Mouse (Mus musculus) spleen, postnatal 4 days (tissue): ENCODE results near the gene Hs3st1.
"Not testable (repeated sequence)": the region's sequence is repeated elsewhere in the genome, so short reads cannot be mapped to it uniquely, and the experiment has no call there.

Experiments
- DNase-seq, 2 experiments: peaks; one replicate each; pipeline ENCODE4 v3.0.0; 2022; ENCODE audit warnings: low spot score in 2 of 2

Gene Hs3st1

GRCm38 (mm10) chr5:39755375-39755774 is at the start of gene Hs3st1:
Gene Hs3st1, minus strand, starts transcription at chr5:39755475.
- DNase-seq, result not testable (repeated sequence)

GRCm38 (mm10) chr5:39804663-39805062 is 49.4 kb upstream of the Hs3st1 start:
- no peak for DNase-seq

DNA sequence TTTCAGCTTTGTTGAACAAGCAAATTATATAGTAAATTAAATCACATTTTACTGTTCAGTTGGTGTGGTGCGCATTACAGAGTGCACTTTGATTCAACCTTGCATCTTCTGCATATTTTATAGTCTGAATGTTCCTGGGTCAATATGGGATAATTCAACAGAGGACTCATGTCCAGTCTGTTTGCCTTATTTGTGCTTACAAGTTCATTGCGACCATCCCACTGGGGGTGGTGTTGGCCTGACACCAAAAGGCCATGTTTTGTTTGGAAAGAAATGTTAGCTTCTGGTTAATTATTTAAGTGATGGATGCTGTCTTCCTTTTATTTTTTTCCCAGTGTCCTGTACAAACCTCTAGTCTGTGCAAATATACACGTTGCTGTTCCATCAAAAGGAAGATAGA is 48.7 kb upstream of the Hs3st1 start:
- no peak for DNase-seq

- DNase-seq, result no peak
Measured at GRCm38 (mm10) chr5:39803457-39803856, 48.2 kb upstream of the Hs3st1 start.

GRCm38 (mm10) chr5:39802110-39802509 is 46.8 kb upstream of the Hs3st1 start:
- DNase-seq, result no peak

- no peak for DNase-seq
Measured at GRCm38 (mm10) chr5:39777094-39777710, 21.9 kb upstream of the Hs3st1 start.

- no peak for DNase-seq
Measured at GRCm38 (mm10) chr5:39771680-39772348, 16.5 kb upstream of the Hs3st1 start.

DNA sequence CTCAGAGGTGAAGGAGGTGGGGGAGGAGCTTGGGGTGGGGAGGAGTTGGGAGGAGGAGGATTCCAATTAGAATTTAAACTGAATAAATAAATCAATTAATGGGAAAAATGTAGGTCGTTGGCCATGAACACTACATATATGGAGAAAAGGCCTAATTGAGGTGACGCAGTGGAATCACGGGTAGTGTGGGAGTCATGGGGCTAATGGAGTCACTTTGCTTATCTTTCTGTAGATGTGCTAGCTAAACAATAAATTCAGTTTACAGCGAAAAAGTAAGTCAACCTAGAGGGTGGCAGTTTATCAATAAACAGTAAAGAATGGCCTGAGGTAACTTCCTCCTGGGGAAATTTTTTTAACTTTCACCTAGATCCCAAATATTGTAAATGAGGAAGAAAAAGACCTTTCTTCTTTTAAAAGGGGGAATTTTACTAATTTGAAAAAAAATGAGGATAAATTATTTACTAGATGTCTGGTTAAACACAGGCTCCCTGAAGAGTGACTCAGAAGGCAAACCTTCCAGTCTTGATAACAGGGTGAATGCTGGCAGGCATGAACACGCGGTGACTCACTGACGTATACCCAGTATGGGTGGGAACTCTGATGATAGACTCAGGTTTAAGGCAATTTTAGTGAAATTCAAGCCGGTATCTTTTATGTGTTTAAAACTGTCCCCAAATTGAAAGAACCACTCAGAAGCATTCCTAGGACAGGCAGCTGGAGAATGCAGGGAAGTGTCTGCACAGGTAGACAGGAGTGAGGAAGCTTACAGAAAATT is 6.6 kb upstream of the Hs3st1 start:
- DNase-seq, result no peak

DNA sequence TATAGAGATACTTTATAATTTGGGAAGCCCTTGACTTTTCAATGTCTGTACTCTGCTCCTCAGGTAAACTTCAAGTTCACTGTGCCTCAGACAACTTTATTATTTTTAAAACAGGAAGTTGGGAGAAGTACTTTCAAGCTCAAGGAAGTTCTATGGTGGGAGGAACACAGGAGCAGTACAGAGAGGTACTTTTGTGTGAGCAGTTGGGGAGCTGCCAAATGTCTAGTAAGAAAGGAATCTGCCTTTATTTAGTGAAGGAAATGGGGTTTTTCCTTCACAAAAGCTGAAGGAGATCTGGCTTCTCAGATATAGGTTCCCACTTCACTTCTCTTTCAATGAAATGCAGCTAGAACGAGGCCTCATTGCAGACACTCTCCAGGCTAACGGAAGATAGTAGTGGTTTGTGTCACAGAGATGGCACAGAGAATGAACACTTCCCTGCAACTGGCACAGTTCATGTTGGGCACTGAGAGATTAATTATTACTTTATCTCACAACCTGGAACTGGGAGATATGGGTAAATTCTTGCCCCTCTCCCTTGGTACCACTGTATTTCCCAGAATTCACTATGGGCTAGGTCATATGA is 3.7 kb upstream of the Hs3st1 start:
- DNase-seq, result no peak

- DNase-seq, result no peak
Measured at GRCm38 (mm10) chr5:39736843-39737242, 18.4 kb downstream of the Hs3st1 start.

DNA sequence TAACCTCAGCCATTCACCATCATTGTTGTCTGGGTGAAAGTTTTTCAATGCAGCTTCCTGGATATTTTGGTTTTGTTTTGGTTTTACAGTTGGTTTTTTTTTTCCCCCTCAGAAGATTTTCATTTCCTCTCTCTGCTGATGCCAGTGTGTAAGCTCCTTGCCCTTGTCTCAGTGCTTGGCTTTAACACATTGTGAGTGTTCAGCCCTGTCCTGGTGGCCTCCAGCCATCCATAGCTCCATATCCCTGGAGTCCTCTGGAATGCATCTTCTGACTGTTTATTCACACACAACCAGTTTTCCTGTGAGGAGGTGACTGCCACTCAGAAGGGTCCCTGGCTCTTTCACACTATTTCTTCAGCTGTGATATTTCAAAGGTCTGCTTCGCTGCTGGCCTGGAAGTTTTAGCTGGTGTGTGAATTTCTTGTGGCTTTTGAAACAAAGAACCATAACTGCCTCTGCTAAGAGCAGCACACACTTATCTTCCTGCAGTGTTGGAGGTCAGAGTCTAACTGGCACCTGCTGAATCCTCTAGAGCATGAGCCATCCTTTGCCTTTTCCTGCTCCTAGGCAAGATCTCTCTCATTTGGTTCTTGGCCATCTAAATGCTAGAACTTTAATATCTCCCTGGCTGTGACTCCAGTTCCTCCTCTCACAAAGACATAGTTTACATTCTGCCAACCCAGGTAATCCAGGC is 21.4 kb downstream of the Hs3st1 start:
- no peak for DNase-seq

GRCm38 (mm10) chr5:39733013-39733749 is 22.1 kb downstream of the Hs3st1 start:
- no peak for DNase-seq

- DNase-seq, result no peak
Measured at GRCm38 (mm10) chr5:39715694-39716550, 39.4 kb downstream of the Hs3st1 start.

- no peak for DNase-seq
Measured at GRCm38 (mm10) chr5:39715193-39715592, 40.1 kb downstream of the Hs3st1 start.

GRCm38 (mm10) chr5:39705539-39705938 is 49.7 kb downstream of the Hs3st1 start:
- DNase-seq, result no peak

DNA sequence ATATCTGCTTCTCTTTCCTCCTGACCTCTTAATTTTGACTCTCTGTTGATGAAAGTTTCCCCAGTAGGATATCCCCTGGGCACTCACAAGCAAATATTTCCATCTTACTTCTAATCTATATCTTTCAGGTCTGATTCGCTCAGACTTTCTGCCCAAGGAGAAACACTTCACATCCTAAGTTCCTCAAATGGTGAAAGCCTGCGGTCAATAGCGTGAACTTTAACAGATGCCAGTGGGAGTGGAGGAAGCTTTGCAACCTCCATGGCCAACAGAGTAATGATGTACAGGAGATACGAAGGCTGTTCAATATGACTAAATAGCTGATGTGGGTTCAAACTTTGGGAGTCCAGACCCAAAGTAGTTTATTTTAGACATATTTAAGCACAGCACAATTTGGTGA is 94.4 kb downstream of the Hs3st1 start:
- DNase-seq, result no peak

DNA sequence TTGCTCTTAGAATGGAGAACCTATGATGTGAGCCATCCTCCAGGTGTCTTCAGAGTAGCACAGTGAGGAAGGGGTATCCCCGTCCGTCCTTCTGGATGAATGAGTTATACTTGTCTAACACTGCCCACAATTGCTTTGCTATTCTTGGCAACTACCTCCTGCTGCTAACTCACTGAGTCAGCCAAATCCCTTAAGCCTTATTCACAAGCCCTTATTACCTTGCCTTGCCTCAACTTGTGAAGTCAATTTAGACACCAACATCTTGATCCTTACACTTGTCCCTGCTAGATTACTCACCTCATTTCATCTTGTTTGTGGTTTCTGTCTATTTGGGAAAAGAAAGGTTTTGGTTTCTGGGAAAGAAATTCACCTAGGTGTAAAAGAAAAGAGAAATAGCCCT is 95.9 kb downstream of the Hs3st1 start:
- DNase-seq, result no peak

DNA sequence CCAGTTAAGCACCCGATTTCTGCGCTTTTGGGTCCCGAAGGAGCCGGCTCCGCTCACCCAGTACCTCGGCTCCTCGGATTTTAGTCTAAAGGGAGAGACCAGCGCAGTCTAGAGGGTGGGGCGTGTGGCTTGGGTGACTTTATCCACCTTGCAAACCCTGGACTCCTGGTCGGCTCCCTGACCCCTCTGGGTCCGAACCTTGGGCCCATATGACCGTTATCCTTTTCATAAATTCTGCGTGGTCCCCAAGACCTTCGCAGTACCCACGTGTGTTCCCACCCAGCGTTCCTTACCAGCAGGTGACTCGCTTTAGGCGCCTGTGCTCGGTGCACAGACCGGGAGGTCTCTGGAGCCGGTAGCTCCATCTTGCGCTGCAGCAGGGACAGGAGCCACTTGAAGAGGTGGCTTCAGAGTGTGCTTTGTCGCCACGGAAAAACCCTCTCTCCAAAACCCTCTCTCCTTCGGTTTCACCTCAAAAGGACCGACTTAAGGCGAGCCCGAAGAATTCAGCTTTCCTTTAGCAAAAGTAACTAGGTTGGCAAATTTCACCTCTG is 110.4 kb downstream of the Hs3st1 start:
- DNase-seq, result no peak

DNA sequence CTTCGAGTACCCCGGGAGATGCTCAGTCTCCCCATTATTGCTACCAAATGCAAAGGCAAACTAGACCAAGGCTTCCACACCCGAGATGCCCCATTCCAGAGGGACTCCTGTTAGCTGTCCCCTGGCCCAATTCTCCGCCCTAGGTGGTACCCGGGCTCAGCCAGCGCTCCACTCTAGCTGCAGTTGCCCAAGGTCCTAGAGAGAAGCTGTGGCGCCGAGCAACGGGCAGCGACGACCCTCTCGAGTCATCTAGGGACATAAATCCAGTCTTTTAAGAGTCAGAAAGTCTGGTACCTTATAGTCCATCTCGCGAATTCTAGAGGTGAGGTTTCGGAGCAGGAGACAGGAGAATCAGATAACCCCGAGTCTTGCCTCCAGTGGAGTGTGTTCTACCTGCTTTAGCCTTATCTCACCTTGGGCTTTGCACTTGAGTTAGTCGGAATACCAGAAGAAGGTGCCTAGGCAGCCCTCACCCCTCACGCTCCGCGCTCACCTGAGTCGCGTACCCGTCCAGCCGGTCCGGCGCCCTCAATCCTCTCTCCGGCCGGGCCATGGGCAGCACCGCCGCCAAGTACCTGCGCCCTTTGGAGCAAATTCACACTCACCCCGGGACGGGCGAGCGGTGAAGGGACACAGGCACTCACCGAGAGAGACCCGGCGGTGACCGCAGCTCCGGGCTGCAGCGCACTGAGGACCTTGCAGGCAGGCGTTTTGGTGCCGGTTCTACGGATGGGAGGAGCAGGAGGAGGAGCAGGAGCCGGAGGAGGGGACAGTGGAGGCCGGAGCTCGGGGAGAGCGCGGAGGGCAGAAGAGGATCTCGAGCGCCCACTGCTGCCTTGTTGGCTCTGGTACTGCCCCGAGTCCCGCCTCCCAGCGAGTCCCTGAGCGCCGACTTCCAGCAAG is 111.1 kb downstream of the Hs3st1 start:
- peak; percentile 61 to 80 for DNase-seq
